Mouse (Mus musculus) intestine, embryonic 16.5 days (tissue): ENCODE measurements at regions not wholly inside any gene's neighbourhood (a gene's known extent, or its start where the extent isn't known, plus 50 kb on each side); places are given as distances from the start of the nearest gene placed in this dataset.

Source experiments
- ATAC-seq: fragments of 200-750 bp; cut with Nextera tagmentation; 2 replicates; pipeline ENCODE4 v1.8.0; 2017; ENCODE audit warnings: moderate TSS enrichment, moderate library complexity
- H3K27ac ChIP-seq: fragments of 300-500 bp; sonication (generic); 2 replicates; pipeline ENCODE4 v1.5.1; 2014; ENCODE audit warnings: mild to moderate bottlenecking, low read length
- H3K27me3 ChIP-seq: fragments of 300-500 bp; sonication (generic); replicated peaks from 2 replicates; pipeline ENCODE4 v1.6.1; 2014; ENCODE audit warnings: low read length, control low read depth, mixed read lengths; ENCODE audit not compliant: control insufficient read depth, insufficient read depth
- H3K36me3 ChIP-seq: fragments of 300-500 bp; sonication (generic); 2 replicates; pipeline ENCODE4 v1.6.1; 2014; ENCODE audit warnings: low read length, control low read depth; ENCODE audit not compliant: control insufficient read depth, insufficient read depth
- H3K4me1 ChIP-seq: fragments of 300-500 bp; sonication (generic); 2 replicates; pipeline ENCODE4 v1.6.1; 2014; ENCODE audit warnings: low read length, control low read depth, mixed read lengths; ENCODE audit not compliant: control insufficient read depth, insufficient read depth
- H3K4me2 ChIP-seq: fragments of 300-500 bp; sonication (generic); 2 replicates; pipeline ENCODE4 v1.6.1; 2014; ENCODE audit warnings: low read depth, low read length, control low read depth
- H3K4me3 ChIP-seq: fragments of 300-500 bp; sonication (generic); 2 replicates; pipeline ENCODE4 v1.5.1; 2014; ENCODE audit warnings: mild to moderate bottlenecking, low read length
- H3K9ac ChIP-seq: fragments of 300-500 bp; sonication (generic); 2 replicates; pipeline ENCODE4 v1.6.1; 2014; ENCODE audit warnings: low read depth, low read length
- H3K9me3 ChIP-seq: fragments of 300-500 bp; sonication (generic); 2 replicates; pipeline ENCODE4 v1.6.1; 2016; ENCODE audit warnings: low read length, control low read depth; ENCODE audit not compliant: control insufficient read depth
- WGBS: fragments of 180-500 bp; shearing (Covaris S2); extraction: QIAGEN DNeasy Blood & Tissue Kit; methylation state at CpG from one replicate; pipeline ENCODE4 v1.1.7; 2014; 5-methylcytosine and 5-hydroxymethylcytosine counted together

- no peak overlapping the region for H3K4me2 ChIP-seq
- no peak overlapping the region for H3K4me3 ChIP-seq
- no peaks in the 10 kb centered on the region for H3K36me3 ChIP-seq
- H3K9me3 ChIP-seq = no peaks in the 10 kb centered on the region
- H3K9ac ChIP-seq = no peak overlapping the region
- peaks cover 4% of the 10 kb centered on the region; the same call in 1 of the 2 replicates for H3K4me1 ChIP-seq
- WGBS = 78% methylated on average over 3 of the region's 3 CpGs
- no peaks in the 10 kb centered on the region for H3K27me3 ChIP-seq
- ATAC-seq = no peak
- no peak overlapping the region for H3K27ac ChIP-seq
These were observed 52.1 kb upstream of the Map3k1 start for GRCm38 (mm10) chr13:111860931-111861330.

- Histone ChIP-seq H3K9me3 (no peaks in the 10 kb centered on the region), H3K9ac (no peak overlapping the region), H3K4me1 (no peaks in the 10 kb centered on the region), H3K4me3 (no peak overlapping the region), H3K27ac (no peak overlapping the region), H3K27me3 (no peaks in the 10 kb centered on the region), H3K4me2 (no peak overlapping the region), H3K36me3 (no peaks in the 10 kb centered on the region)
- 68% methylated on average over 8 of the region's 8 CpGs for WGBS
- no peak for ATAC-seq
These were observed 53.5 kb upstream of the Map3k1 start for GRCm38 (mm10) chr13:111862316-111862715.

- no peak overlapping the region for H3K9ac ChIP-seq
- no peaks in the 10 kb centered on the region for H3K27me3 ChIP-seq
- 95% methylated on average over 7 of the region's 7 CpGs for WGBS
- H3K9me3 ChIP-seq = no peaks in the 10 kb centered on the region
- H3K27ac ChIP-seq = no peak overlapping the region
- H3K4me2 ChIP-seq = no peak overlapping the region
- H3K36me3 ChIP-seq = no peaks in the 10 kb centered on the region
- H3K4me3 ChIP-seq = no peak overlapping the region
- ATAC-seq = no peak
- H3K4me1 ChIP-seq = 0 out of 2 replicates have a peak, but pooled peaks cover 7% of the 10 kb centered on the region
These were observed 57.2 kb upstream of the Map3k1 start for GRCm38 (mm10) chr13:111865956-111866355.

- Histone ChIP-seq H3K27ac (no peak overlapping the region), H3K9ac (no peak overlapping the region), H3K9me3 (no peaks in the 10 kb centered on the region), H3K4me3 (no peak overlapping the region), H3K4me1 (0 out of 2 replicates have a peak, but pooled peaks cover 7% of the 10 kb centered on the region), H3K4me2 (no peak overlapping the region), H3K36me3 (no peaks in the 10 kb centered on the region), H3K27me3 (no peaks in the 10 kb centered on the region)
- ATAC-seq = no peak
- WGBS = 80% methylated on average over 2 of the region's 2 CpGs
These were observed 58.5 kb upstream of the Map3k1 start for GRCm38 (mm10) chr13:111867261-111867660.

- Histone ChIP-seq H3K36me3 (no peaks in the 10 kb centered on the region), H3K4me1 (0 out of 2 replicates have a peak, but pooled peaks cover 7% of the 10 kb centered on the region), H3K9me3 (no peaks in the 10 kb centered on the region), H3K9ac (peak overlapping the region; percentile 56), H3K4me2 (peak overlapping the region; percentile 44), H3K27me3 (no peaks in the 10 kb centered on the region), H3K27ac (peak overlapping the region; percentile 86), H3K4me3 (peak overlapping the region; percentile 26; the same call in 1 of the 2 replicates)
- ATAC-seq = peak; percentile 73; the same call in 1 of the 2 replicates
- WGBS = 34% methylated on average over 31 of the region's 31 CpGs
These were observed 59.3 kb upstream of the Map3k1 start for GRCm38 (mm10) chr13:111867763-111868725.

GRCm38 (mm10) chr13:111868947-111869346 lies 60.2 kb upstream of the Map3k1 start:
- Histone ChIP-seq H3K4me2 (no peak overlapping the region), H3K4me3 (no peak overlapping the region), H3K9ac (no peak overlapping the region), H3K4me1 (0 out of 2 replicates have a peak, but pooled peaks cover 7% of the 10 kb centered on the region), H3K36me3 (no peaks in the 10 kb centered on the region), H3K27ac (no peak overlapping the region), H3K9me3 (no peaks in the 10 kb centered on the region), H3K27me3 (no peaks in the 10 kb centered on the region)
- WGBS = 60% methylated on average over 3 of the region's 3 CpGs
- no peak for ATAC-seq

GRCm38 (mm10) chr13:111869771-111870437 lies 61.1 kb upstream of the Map3k1 start:
- no peak for ATAC-seq
- Histone ChIP-seq H3K4me1 (0 out of 2 replicates have a peak, but pooled peaks cover 7% of the 10 kb centered on the region), H3K27me3 (no peaks in the 10 kb centered on the region), H3K4me2 (no peak overlapping the region), H3K9me3 (no peaks in the 10 kb centered on the region), H3K27ac (no peak overlapping the region), H3K36me3 (no peaks in the 10 kb centered on the region), H3K9ac (no peak overlapping the region), H3K4me3 (no peak overlapping the region)
- WGBS = 47% methylated on average over 17 of the region's 17 CpGs

GRCm38 (mm10) chr13:111870505-111870904 lies 61.7 kb upstream of the Map3k1 start:
- Histone ChIP-seq H3K4me3 (no peak overlapping the region), H3K4me1 (0 out of 2 replicates have a peak, but pooled peaks cover 7% of the 10 kb centered on the region), H3K27me3 (no peaks in the 10 kb centered on the region), H3K4me2 (no peak overlapping the region), H3K9ac (no peak overlapping the region), H3K27ac (no peak overlapping the region), H3K9me3 (no peaks in the 10 kb centered on the region), H3K36me3 (no peaks in the 10 kb centered on the region)
- 88% methylated on average over 4 of the region's 4 CpGs for WGBS
- ATAC-seq = no peak

GRCm38 (mm10) chr13:111871672-111872410 lies 63.0 kb upstream of the Map3k1 start:
- Histone ChIP-seq H3K4me1 (0 out of 2 replicates have a peak, but pooled peaks cover 7% of the 10 kb centered on the region), H3K27me3 (no peaks in the 10 kb centered on the region), H3K4me2 (no peak overlapping the region), H3K9me3 (no peaks in the 10 kb centered on the region), H3K36me3 (no peaks in the 10 kb centered on the region), H3K4me3 (no peak overlapping the region), H3K9ac (no peak overlapping the region), H3K27ac (no peak overlapping the region)
- no peak for ATAC-seq
- WGBS = 85% methylated on average over 25 of the region's 25 CpGs
